Mouse (Mus musculus): ENCODE measurements around the gene Snd1. TPM values are rescaled to one million over a fixed set of nuclear protein-coding genes. Genes with fewer than 3 reads are reported as not detected.

Gene Snd1
- polyA plus RNA-seq, 2 experiments = 104 to 120 TPM

DNA sequence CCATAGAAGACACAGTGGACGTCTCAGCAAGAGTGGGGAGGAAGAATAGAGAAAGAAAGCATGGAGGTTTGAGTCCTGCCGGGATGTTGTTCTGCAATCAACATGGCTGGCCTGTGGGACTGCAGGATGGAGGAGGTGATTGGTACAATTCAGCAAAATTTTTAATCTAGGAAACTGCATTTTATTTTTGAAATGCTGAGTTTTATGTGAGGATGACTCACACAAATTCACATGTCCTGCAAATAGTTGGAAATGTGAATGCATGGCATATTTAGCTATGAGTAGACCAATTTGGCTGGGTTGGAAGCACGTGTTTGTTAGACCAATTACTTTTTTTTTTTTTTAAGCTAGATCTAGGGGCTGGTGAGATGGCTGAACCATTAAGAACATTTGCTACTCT is 222.3 kb downstream of the Snd1 start:
- Histone ChIP-seq H3K36me3 (ENCODE audit: control insufficient read depth, insufficient read depth, low read length) (0 out of 2 replicates have a peak, but pooled peaks cover 11% of the 10 kb centered on the region), H3K27ac (replicated peaks; ENCODE audit: low read depth, low read length) (no peak overlapping the region), H3K27me3 (ENCODE audit: control insufficient read depth, insufficient read depth, low read length) (no peaks in the 10 kb centered on the region), H3K9me3 (ENCODE audit: control insufficient read depth, low read length) (no peaks in the 10 kb centered on the region), H3K4me1 (ENCODE audit: control insufficient read depth, insufficient read depth, low read length) (no peaks in the 10 kb centered on the region; the same call in 1 of the 2 replicates), H3K4me2 (replicated peaks; ENCODE audit: low read depth, low read length, severe bottlenecking) (no peak overlapping the region), H3K9ac (ENCODE audit: low read depth, low read length, severe bottlenecking) (no peak overlapping the region), H3K4me3 (replicated peaks; ENCODE audit: low read length) (no peak overlapping the region)
- WGBS = 86% methylated on average over 3 of the region's 3 CpGs
- ATAC-seq (ENCODE audit: low FRiP score, low read depth) = no peak
- TF ChIP-seq POLR2A (IDR thresholded peaks at IDR 0.05; ENCODE audit: borderline replicate concordance, extremely low read depth, insufficient read depth, insufficient read length) = no peak
- DNase-seq (ENCODE audit: low spot score) = no peak

DNA sequence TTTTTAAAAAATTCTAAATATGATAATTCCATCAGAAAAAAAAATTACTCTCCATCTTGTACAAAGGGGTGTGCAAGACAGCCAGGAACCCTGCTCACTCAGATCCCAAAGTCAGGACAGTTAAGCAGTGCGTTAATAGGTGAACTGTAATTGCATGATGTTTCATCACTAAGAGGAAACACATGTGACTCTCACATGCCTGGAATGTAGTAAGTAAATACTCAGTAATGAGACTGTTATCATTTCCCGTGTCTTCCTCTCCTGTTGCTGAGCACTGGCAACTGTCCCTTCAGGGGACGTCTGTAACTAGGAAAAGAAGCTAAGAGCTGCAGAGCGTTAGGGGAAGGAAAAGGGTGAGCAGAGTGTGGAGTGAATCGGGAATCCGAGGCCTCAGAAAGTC is 229.7 kb downstream of the Snd1 start:
- ATAC-seq (ENCODE audit: low FRiP score, low read depth) (no peak), DNase-seq (ENCODE audit: low spot score) (no peak)
- peaks cover 28% of the 10 kb centered on the region for H3K36me3 ChIP-seq (ENCODE audit: control insufficient read depth, insufficient read depth, low read length)
- no peak overlapping the region for H3K27ac ChIP-seq (replicated peaks; ENCODE audit: low read depth, low read length)
- H3K4me2 ChIP-seq (replicated peaks; ENCODE audit: low read depth, low read length, severe bottlenecking) = no peak overlapping the region
- WGBS = 44% methylated on average over 6 of the region's 6 CpGs
- H3K9ac ChIP-seq (ENCODE audit: low read depth, low read length, severe bottlenecking) = no peak overlapping the region
- H3K27me3 ChIP-seq (ENCODE audit: control insufficient read depth, insufficient read depth, low read length) = no peaks in the 10 kb centered on the region
- H3K4me3 ChIP-seq (replicated peaks; ENCODE audit: low read length) = no peak overlapping the region
- TF ChIP-seq POLR2A (IDR thresholded peaks at IDR 0.05; ENCODE audit: borderline replicate concordance, extremely low read depth, insufficient read depth, insufficient read length) = no peak
- H3K9me3 ChIP-seq (ENCODE audit: control insufficient read depth, low read length) = no peaks in the 10 kb centered on the region
- peaks cover 11% of the 10 kb centered on the region for H3K4me1 ChIP-seq (ENCODE audit: control insufficient read depth, insufficient read depth, low read length)

DNA sequence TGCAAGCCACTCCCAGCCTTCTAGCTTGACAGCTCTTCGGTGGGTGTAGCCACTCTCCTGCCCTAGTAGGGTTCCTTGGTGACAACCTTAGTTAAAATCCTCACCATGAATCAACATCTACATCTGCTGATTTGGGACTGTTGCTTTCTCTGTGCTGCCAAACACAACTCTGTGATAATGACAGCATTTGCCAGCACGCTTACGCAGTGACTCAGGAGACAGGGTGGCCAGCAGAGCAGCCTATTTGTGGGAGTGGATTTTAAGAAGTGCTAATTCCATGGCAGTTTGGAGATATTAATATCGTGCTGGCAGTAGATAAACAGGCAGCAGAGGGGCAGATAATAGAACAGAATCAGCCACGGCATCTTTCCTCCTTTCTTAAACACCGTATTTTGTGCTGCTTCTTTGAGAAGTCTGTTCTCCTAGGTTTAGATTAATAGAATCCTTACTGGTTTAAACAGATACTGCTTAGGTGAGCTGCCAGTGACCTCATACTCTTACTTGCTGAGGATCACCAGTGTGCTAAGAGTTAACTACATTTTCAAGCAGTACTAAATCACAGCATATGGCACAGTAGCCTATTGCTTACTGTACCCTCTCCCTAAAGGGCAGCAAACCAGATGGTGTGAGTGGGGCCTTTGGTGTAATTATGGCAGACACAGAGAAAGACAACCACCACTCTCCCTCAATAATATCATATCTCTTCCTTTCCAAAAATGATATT is 230.6 kb downstream of the Snd1 start:
- no peak for TF ChIP-seq POLR2A (IDR thresholded peaks at IDR 0.05; ENCODE audit: borderline replicate concordance, extremely low read depth, insufficient read depth, insufficient read length)
- 84% methylated on average over 6 of the region's 6 CpGs for WGBS
- no peak overlapping the region for H3K9ac ChIP-seq (ENCODE audit: low read depth, low read length, severe bottlenecking)
- H3K4me2 ChIP-seq (replicated peaks; ENCODE audit: low read depth, low read length, severe bottlenecking) = no peak overlapping the region
- ATAC-seq (ENCODE audit: low FRiP score, low read depth) (no peak), DNase-seq (ENCODE audit: low spot score) (no peak)
- H3K4me3 ChIP-seq (replicated peaks; ENCODE audit: low read length) = no peak overlapping the region
- peaks cover 11% of the 10 kb centered on the region for H3K4me1 ChIP-seq (ENCODE audit: control insufficient read depth, insufficient read depth, low read length)
- peaks cover 33% of the 10 kb centered on the region for H3K36me3 ChIP-seq (ENCODE audit: control insufficient read depth, insufficient read depth, low read length)
- H3K9me3 ChIP-seq (ENCODE audit: control insufficient read depth, low read length) = no peaks in the 10 kb centered on the region
- no peak overlapping the region for H3K27ac ChIP-seq (replicated peaks; ENCODE audit: low read depth, low read length)
- H3K27me3 ChIP-seq (ENCODE audit: control insufficient read depth, insufficient read depth, low read length) = no peaks in the 10 kb centered on the region

DNA sequence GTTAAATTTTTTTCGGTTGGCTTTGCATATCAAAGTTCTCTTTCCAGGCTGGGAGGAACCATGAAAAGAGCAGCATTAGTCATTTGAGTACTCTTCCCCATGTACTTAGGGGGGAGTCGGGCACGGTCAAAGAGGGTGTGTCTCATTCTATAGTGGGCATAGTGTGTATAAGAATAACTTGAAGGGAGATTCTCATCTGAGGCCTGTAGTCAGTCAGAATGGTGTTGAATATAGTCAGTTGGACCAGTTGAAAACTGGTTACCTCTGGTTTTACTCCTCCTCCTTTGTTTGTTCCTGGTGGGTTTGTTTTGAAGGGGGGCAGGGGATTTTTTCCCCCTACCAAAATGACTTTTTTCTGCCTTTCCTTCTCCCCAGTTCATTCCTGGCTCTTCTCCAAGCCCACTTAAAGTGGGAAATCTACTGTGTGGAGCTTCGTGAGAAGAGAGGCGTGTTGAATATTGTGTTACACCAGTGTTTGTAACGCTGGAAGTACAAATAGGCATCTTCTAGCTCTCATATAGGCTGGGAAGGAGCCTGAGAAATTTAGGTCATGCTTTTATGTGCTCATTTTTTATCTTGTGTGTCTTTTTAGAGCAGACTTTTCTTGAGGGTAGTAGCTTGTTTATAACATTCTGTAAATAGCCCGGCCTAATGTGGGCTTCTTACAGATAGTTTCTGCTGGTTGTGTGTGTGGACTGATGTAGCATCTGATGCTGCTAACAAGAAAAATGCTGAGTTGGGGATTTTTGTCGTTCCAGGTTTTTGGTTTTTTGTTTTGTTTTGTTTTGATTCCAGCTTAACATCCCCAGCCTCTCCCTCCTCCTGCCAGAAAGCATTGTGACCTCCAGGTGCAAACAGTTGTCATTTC is 231.4 kb downstream of the Snd1 start:
- Histone ChIP-seq H3K9me3 (ENCODE audit: control insufficient read depth, low read length) (no peaks in the 10 kb centered on the region), H3K9ac (ENCODE audit: low read depth, low read length, severe bottlenecking) (no peak overlapping the region), H3K4me3 (replicated peaks; ENCODE audit: low read length) (no peak overlapping the region), H3K36me3 (ENCODE audit: control insufficient read depth, insufficient read depth, low read length) (peaks cover 29% of the 10 kb centered on the region), H3K4me1 (ENCODE audit: control insufficient read depth, insufficient read depth, low read length) (peaks cover 11% of the 10 kb centered on the region), H3K27ac (replicated peaks; ENCODE audit: low read depth, low read length) (no peak overlapping the region), H3K27me3 (ENCODE audit: control insufficient read depth, insufficient read depth, low read length) (no peaks in the 10 kb centered on the region), H3K4me2 (replicated peaks; ENCODE audit: low read depth, low read length, severe bottlenecking) (no peak overlapping the region)
- no peak for TF ChIP-seq POLR2A (IDR thresholded peaks at IDR 0.05; ENCODE audit: borderline replicate concordance, extremely low read depth, insufficient read depth, insufficient read length)
- ATAC-seq (ENCODE audit: low FRiP score, low read depth) = no peak
- WGBS = 68% methylated on average over 8 of the region's 8 CpGs
- no peak for DNase-seq (ENCODE audit: low spot score)

DNA sequence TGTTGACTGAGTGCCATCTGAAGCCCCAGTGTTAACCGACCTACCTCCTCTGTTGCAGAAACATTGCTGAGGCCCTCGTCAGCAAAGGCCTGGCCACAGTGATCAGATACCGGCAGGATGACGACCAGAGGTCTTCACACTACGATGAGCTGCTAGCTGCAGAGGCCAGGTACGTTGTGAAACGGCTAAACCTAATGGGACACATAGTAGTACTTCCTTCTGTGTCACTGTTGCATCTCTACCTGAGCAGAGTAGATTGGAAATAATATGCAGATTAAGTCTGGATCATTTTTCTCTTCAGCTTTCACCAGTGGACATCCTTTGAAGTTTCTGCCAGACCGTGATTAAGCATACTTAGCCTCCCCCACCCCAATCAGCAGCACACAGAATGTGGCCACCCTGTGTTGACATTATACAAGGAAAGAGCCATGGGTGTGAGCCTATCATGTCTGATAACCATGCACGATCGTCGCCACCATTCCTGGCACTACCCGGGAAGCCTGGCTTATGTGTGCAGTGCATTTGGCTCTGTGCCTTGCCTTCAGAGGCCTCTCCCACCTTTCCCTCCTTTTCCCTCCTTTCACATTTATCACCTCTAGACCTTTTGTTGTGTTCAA is 232.1 kb downstream of the Snd1 start:
- ATAC-seq (ENCODE audit: low FRiP score, low read depth) (no peak), DNase-seq (ENCODE audit: low spot score) (no peak)
- Histone ChIP-seq H3K27me3 (ENCODE audit: control insufficient read depth, insufficient read depth, low read length) (no peaks in the 10 kb centered on the region), H3K27ac (replicated peaks; ENCODE audit: low read depth, low read length) (no peak overlapping the region), H3K4me3 (replicated peaks; ENCODE audit: low read length) (no peak overlapping the region), H3K9me3 (ENCODE audit: control insufficient read depth, low read length) (no peaks in the 10 kb centered on the region), H3K36me3 (ENCODE audit: control insufficient read depth, insufficient read depth, low read length) (peaks cover 29% of the 10 kb centered on the region), H3K4me2 (replicated peaks; ENCODE audit: low read depth, low read length, severe bottlenecking) (no peak overlapping the region), H3K4me1 (ENCODE audit: control insufficient read depth, insufficient read depth, low read length) (peaks cover 11% of the 10 kb centered on the region), H3K9ac (ENCODE audit: low read depth, low read length, severe bottlenecking) (no peak overlapping the region)
- no peak for TF ChIP-seq POLR2A (IDR thresholded peaks at IDR 0.05; ENCODE audit: borderline replicate concordance, extremely low read depth, insufficient read depth, insufficient read length)
- 82% methylated on average over 12 of the region's 12 CpGs for WGBS
